Mouse (Mus musculus) olfactory bulb, adult 2 months (tissue): ENCODE measurements around the gene Jakmip3.

Experiments
- CTCF ChIP-seq: fragments of 200-500 bp; IDR thresholded peaks from 2 replicates; pipeline ENCODE4 v1.5.1; 2012; ENCODE audit warnings: low read depth, mild to moderate bottlenecking, low read length, moderate library complexity; ENCODE audit not compliant: insufficient read depth
- POLR2A ChIP-seq: fragments of 200-500 bp; IDR thresholded peaks from 2 replicates; pipeline ENCODE4 v1.6.1; 2012; ENCODE audit warnings: mild to moderate bottlenecking, low read depth, low read length, moderate library complexity; ENCODE audit not compliant: insufficient read depth

- no peak for TF ChIP-seq CTCF
- no peak for TF ChIP-seq POLR2A
Measured at GRCm38 (mm10) chr7:138940256-138940611, 296 bp upstream of the Jakmip3 start.
